Mouse (Mus musculus) bone marrow, adult 2 months (tissue): ENCODE measurements around the gene Tor1a.

Experiments used
- CTCF ChIP-seq: fragments of 200-500 bp; IDR thresholded peaks from 2 replicates; pipeline ENCODE4 v1.5.1; 2011; ENCODE audit warnings: low read length, control low read depth; ENCODE audit not compliant: control insufficient read depth, insufficient read depth
- POLR2A ChIP-seq: fragments of 200-500 bp; IDR thresholded peaks from 2 replicates; pipeline ENCODE4 v1.6.1; 2011; ENCODE audit warnings: low read depth, mild to moderate bottlenecking, control low read depth, low read length, borderline replicate concordance; ENCODE audit not compliant: control insufficient read depth

DNA sequence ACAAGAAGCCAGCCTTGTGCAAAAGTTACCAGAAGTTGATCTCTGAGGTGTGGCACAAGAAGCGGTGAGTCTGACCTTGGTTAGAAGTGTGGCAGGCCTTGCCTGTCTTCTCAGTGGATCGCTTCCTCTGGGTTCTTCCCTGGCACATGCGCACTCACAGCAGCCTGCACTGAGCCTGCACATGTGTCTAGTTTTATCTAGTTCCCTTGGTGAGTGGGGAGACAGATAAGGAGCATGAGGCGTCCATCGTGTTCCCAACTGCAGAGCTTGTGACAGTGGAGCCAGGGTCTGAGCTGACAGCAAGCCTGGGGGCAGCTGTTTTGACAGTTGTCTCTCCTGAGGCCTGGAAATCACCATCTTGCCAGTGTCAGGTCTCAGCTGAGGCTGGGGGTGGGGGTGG, 38.7 kb upstream of the Tor1a start:
- TF ChIP-seq POLR2A: no peak
- TF ChIP-seq CTCF: no peak
